Mouse (Mus musculus) CH12F3 (cell line): Measurements from ENCODE around the gene Vmn2r81.
"Not testable (repeated sequence)": the region's sequence is repeated elsewhere in the genome, so short reads cannot be mapped to it uniquely, and the experiment has no call there.

Source experiments
- in situ Hi-C: fragments of 300-500 bp; cut with MboI; formaldehyde crosslinking; loops from 2 replicates; pipeline ENCODE4 v1.14.3; 2020; ENCODE audit warnings: low sequenced_read_pairs

Vmn2r81 gene

GRCm38 (mm10) chr10:79247392-79247791 lies at the start of gene Vmn2r81:
Gene Vmn2r81, plus strand, starts transcription at chr10:79247692.
- in situ Hi-C loops = not testable (repeated sequence)

- in situ Hi-C loops = not testable (repeated sequence)
Observed at GRCm38 (mm10) chr10:79199973-79200372, 47.5 kb upstream of the Vmn2r81 start.

GRCm38 (mm10) chr10:79220432-79220831 lies 27.1 kb upstream of the Vmn2r81 start:
- in situ Hi-C loops = no loop called here

- in situ Hi-C loops = no loop called here
Observed at GRCm38 (mm10) chr10:79221606-79222005, 25.9 kb upstream of the Vmn2r81 start.

- in situ Hi-C loops = no loop called here
Observed at GRCm38 (mm10) chr10:79222214-79222613, 25.3 kb upstream of the Vmn2r81 start.

GRCm38 (mm10) chr10:79322033-79322736 lies 74.7 kb downstream of the Vmn2r81 start:
- in situ Hi-C loops = not testable (repeated sequence)

GRCm38 (mm10) chr10:79322737-79323086 lies 75.2 kb downstream of the Vmn2r81 start:
- in situ Hi-C loops = no loop called here
